Mouse (Mus musculus) kidney, adult 2 months (tissue): Measurements from ENCODE around the gene Kcnc2. TPM values are rescaled to one million over a fixed set of nuclear protein-coding genes. Genes with fewer than 3 reads are reported as not detected.

Experiments used
- DNase-seq: peaks from one replicate; pipeline ENCODE4 v3.0.0; 2021
- H3K27ac ChIP-seq: fragments of 200-500 bp; 2 replicates; pipeline ENCODE4 v1.5.1; 2012; ENCODE audit warnings: low read depth, low read length, control low read depth, inconsistent platforms; ENCODE audit not compliant: insufficient read depth
- H3K27me3 ChIP-seq: fragments of 200-500 bp; replicated peaks from 2 replicates; pipeline ENCODE4 v1.6.1; 2012; ENCODE audit warnings: mild to moderate bottlenecking, moderate library complexity, low read length, inconsistent platforms; ENCODE audit not compliant: control insufficient read depth, insufficient read depth
- H3K36me3 ChIP-seq: fragments of 200-500 bp; 2 replicates; pipeline ENCODE4 v1.6.1; 2012; ENCODE audit warnings: mild to moderate bottlenecking, moderate library complexity, low read length, inconsistent platforms; ENCODE audit not compliant: control insufficient read depth, insufficient read depth
- H3K4me1 ChIP-seq: fragments of 200-500 bp; 2 replicates; pipeline ENCODE4 v1.6.1; 2011; ENCODE audit warnings: low read length; ENCODE audit not compliant: control insufficient read depth, insufficient read depth
- H3K4me3 ChIP-seq: fragments of 200-500 bp; 2 replicates; pipeline ENCODE4 v1.5.1; 2011; ENCODE audit warnings: mild to moderate bottlenecking, low read depth, low read length, control low read depth; ENCODE audit not compliant: insufficient read depth
- CTCF ChIP-seq: fragments of 200-500 bp; conservative IDR thresholded peaks from 2 replicates; pipeline ENCODE4 v1.5.1; 2011; ENCODE audit warnings: low read depth, mild to moderate bottlenecking, control low read depth, low read length, moderate library complexity, mixed read lengths; ENCODE audit not compliant: insufficient read depth, insufficient read length
- POLR2A ChIP-seq: fragments of 200-500 bp; IDR thresholded peaks from one replicate; pipeline ENCODE4 v1.6.1; 2011; ENCODE audit warnings: low read depth, low read length, control low read depth
- whole genome bisulfite sequencing: fragments of 180-500 bp; shearing (Covaris S2); methylation state at CpG from one replicate; pipeline ENCODE4 v1.1.7; 2018; 5-methylcytosine and 5-hydroxymethylcytosine counted together
- polyA plus RNA-seq: library from polyadenylated mRNA; depleted of rRNA; stranded (reverse); fragments of >200 nt; gene quantifications from 2 replicates; pipeline ENCODE4 v1.2.3, GENCODE M21; 2012

The Kcnc2 gene
- polyA plus RNA-seq, 1 experiment = 1.4 TPM

- Histone ChIP-seq H3K4me1 (no peaks in the 10 kb centered on the region), H3K27ac (no peak overlapping the region), H3K27me3 (no peaks in the 10 kb centered on the region; the same call in 1 of the 2 replicates), H3K4me3 (no peak overlapping the region), H3K36me3 (no peaks in the 10 kb centered on the region)
- no peak for DNase-seq
- no peak for TF ChIP-seq POLR2A
- WGBS = 91% methylated on average over 3 of the region's 3 CpGs
Measured at GRCm38 (mm10) chr10:112269481-112269880, 1.4 kb upstream of the Kcnc2 start.

- WGBS = 3% methylated on average over 43 of the region's 43 CpGs
Measured at GRCm38 (mm10) chr10:112269939-112270781, 761 bp upstream of the Kcnc2 start.

GRCm38 (mm10) chr10:112271803-112272165 lies 863 bp downstream of the Kcnc2 start:
- no peaks in the 10 kb centered on the region for H3K4me1 ChIP-seq
- H3K27ac ChIP-seq = no peak overlapping the region
- no peaks in the 10 kb centered on the region for H3K36me3 ChIP-seq
- no peaks in the 10 kb centered on the region; the same call in 1 of the 2 replicates for H3K27me3 ChIP-seq
- peak overlapping the region; percentile 6 for H3K4me3 ChIP-seq
- TF ChIP-seq POLR2A (no peak), CTCF (no peak)
- 4% methylated on average over 36 of the region's 36 CpGs for WGBS
- no peak for DNase-seq

More at GRCm38 (mm10) chr10:112269939-112270781, 761 bp upstream of the Kcnc2 start:
- Histone ChIP-seq H3K27ac (no peak overlapping the region), H3K4me3 (peak overlapping the region; percentile 60), H3K36me3 (no peaks in the 10 kb centered on the region), H3K27me3 (no peaks in the 10 kb centered on the region; the same call in 1 of the 2 replicates), H3K4me1 (no peaks in the 10 kb centered on the region)
- peak; percentile 18 for DNase-seq
- TF ChIP-seq POLR2A = no peak
- no peak for TF ChIP-seq CTCF

GRCm38 (mm10) chr10:112272171-112272570 lies 1.2 kb downstream of the Kcnc2 start:
- no peaks in the 10 kb centered on the region for H3K4me1 ChIP-seq
- no peak overlapping the region for H3K27ac ChIP-seq
- DNase-seq = no peak
- TF ChIP-seq POLR2A (no peak), CTCF (no peak)
- H3K27me3 ChIP-seq = no peaks in the 10 kb centered on the region; the same call in 1 of the 2 replicates
- peak overlapping the region; percentile 6; the same call in 1 of the 2 replicates for H3K4me3 ChIP-seq
- no peaks in the 10 kb centered on the region for H3K36me3 ChIP-seq
- 27% methylated on average over 14 of the region's 14 CpGs for WGBS

- H3K27me3 ChIP-seq = no peaks in the 10 kb centered on the region
- H3K36me3 ChIP-seq = no peaks in the 10 kb centered on the region
- WGBS = 86% methylated on average over 3 of the region's 3 CpGs
- H3K4me3 ChIP-seq = no peak overlapping the region
- no peaks in the 10 kb centered on the region for H3K4me1 ChIP-seq
- H3K27ac ChIP-seq = no peak overlapping the region
- TF ChIP-seq CTCF (no peak), POLR2A (no peak)
- DNase-seq = no peak
Measured at GRCm38 (mm10) chr10:112277996-112278395, 7.1 kb downstream of the Kcnc2 start.

- no peak for DNase-seq
- TF ChIP-seq POLR2A (no peak), CTCF (no peak)
- 58% methylated on average over 11 of the region's 11 CpGs for whole genome bisulfite sequencing
- Histone ChIP-seq H3K27ac (no peak overlapping the region), H3K36me3 (no peaks in the 10 kb centered on the region), H3K4me1 (no peaks in the 10 kb centered on the region), H3K27me3 (no peaks in the 10 kb centered on the region), H3K4me3 (no peak overlapping the region)
Measured at GRCm38 (mm10) chr10:112315136-112315535, 44.2 kb downstream of the Kcnc2 start.

- no peak for TF ChIP-seq CTCF
- TF ChIP-seq POLR2A = no peak
- no peak overlapping the region for H3K27ac ChIP-seq
- no peaks in the 10 kb centered on the region for H3K27me3 ChIP-seq
- H3K4me3 ChIP-seq = no peak overlapping the region
- 57% methylated on average over 1 of the region's 1 CpGs for WGBS
- H3K36me3 ChIP-seq = no peaks in the 10 kb centered on the region
- no peak for DNase-seq
- no peaks in the 10 kb centered on the region for H3K4me1 ChIP-seq
Measured at GRCm38 (mm10) chr10:112317783-112318182, 46.9 kb downstream of the Kcnc2 start.
